Mouse (Mus musculus): ENCODE measurements at regions not wholly inside any gene's neighbourhood (a gene's known extent, or its start where the extent isn't known, plus 50 kb on each side); places are given as distances from the start of the nearest gene placed in this dataset.
"Not testable (repeated sequence)": the region's sequence is repeated elsewhere in the genome, so short reads cannot be mapped to it uniquely, and the experiment has no call there.

- in situ Hi-C loops (cut with MboI, MseI): loop anchor here (5.0 kb wide), 1 partner anchor 534 kb away; no protein-coding TSS in a partner anchor
These were observed 194.2 kb upstream of the Spin1 start for GRCm38 (mm10) chr13:50906431-50906830.

GRCm38 (mm10) chr13:50906910-50907309 is 193.8 kb upstream of the Spin1 start:
- in situ Hi-C loops (cut with MboI, MseI): loop anchor here (5.0 kb wide), 1 partner anchor 535 kb away; no protein-coding TSS in a partner anchor

- in situ Hi-C loops (cut with MboI, MseI): not testable (repeated sequence)
These were observed 187.9 kb upstream of the Spin1 start for GRCm38 (mm10) chr13:50912776-50913175.

- in situ Hi-C loops (cut with MboI, MseI): not testable (repeated sequence)
These were observed 166.7 kb upstream of the Spin1 start for GRCm38 (mm10) chr13:50934017-50934416.

- in situ Hi-C loops (cut with MboI, MseI): loop anchor here (5.0 to 10.0 kb wide), 2 partner anchors 240 to 672 kb away; no protein-coding TSS in a partner anchor
These were observed 158.1 kb upstream of the Spin1 start for GRCm38 (mm10) chr13:50942561-50942960.

- in situ Hi-C loops (cut with MboI, MseI): loop anchor here (5.0 to 10.0 kb wide), 2 partner anchors 468 to 665 kb away; no protein-coding TSS in a partner anchor
These were observed 151.0 kb upstream of the Spin1 start for GRCm38 (mm10) chr13:50949545-50950226.

- in situ Hi-C loops (cut with MboI, MseI): loop anchor here (5.0 kb wide), 1 partner anchor 463 kb away; no protein-coding TSS in a partner anchor
These were observed 146.0 kb upstream of the Spin1 start for GRCm38 (mm10) chr13:50954671-50955070.

GRCm38 (mm10) chr13:50958051-50958883 is 142.4 kb upstream of the Spin1 start:
- in situ Hi-C loops (cut with MboI, MseI): no loop called here

GRCm38 (mm10) chr13:50960909-50961308 is 139.8 kb upstream of the Spin1 start:
- in situ Hi-C loops (cut with MboI, MseI): loop anchor here (10.0 kb wide), 1 partner anchor 134 kb away; no protein-coding TSS in a partner anchor

GRCm38 (mm10) chr13:50964070-50964469 is 136.6 kb upstream of the Spin1 start:
- in situ Hi-C loops (cut with MboI, MseI): loop anchor here (10.0 kb wide), 1 partner anchor 131 kb away; no protein-coding TSS in a partner anchor

- in situ Hi-C loops (cut with MboI, MseI): loop anchor here (10.0 kb wide), 1 partner anchor 130 kb away; no protein-coding TSS in a partner anchor
These were observed 135.6 kb upstream of the Spin1 start for GRCm38 (mm10) chr13:50965041-50965440.

GRCm38 (mm10) chr13:50965678-50966077 is 135.0 kb upstream of the Spin1 start:
- in situ Hi-C loops (cut with MboI, MseI): loop anchor here (10.0 kb wide), 1 partner anchor 129 kb away; no protein-coding TSS in a partner anchor

- in situ Hi-C loops (cut with MboI, MseI): loop anchor here (10.0 kb wide), 1 partner anchor 128 kb away; no protein-coding TSS in a partner anchor
These were observed 133.9 kb upstream of the Spin1 start for GRCm38 (mm10) chr13:50966826-50967225.

- in situ Hi-C loops (cut with MboI, MseI): no loop called here
These were observed 127.3 kb upstream of the Spin1 start for GRCm38 (mm10) chr13:50973379-50973778.

GRCm38 (mm10) chr13:50975306-50975920 is 125.3 kb upstream of the Spin1 start:
- in situ Hi-C loops (cut with MboI, MseI): no loop called here

GRCm38 (mm10) chr13:50982005-50982404 is 118.7 kb upstream of the Spin1 start:
- in situ Hi-C loops (cut with MboI, MseI): no loop called here

- in situ Hi-C loops (cut with MboI, MseI): no loop called here
These were observed 117.7 kb upstream of the Spin1 start for GRCm38 (mm10) chr13:50982990-50983389.

- in situ Hi-C loops (cut with MboI, MseI): no loop called here
These were observed 108.8 kb upstream of the Spin1 start for GRCm38 (mm10) chr13:50991726-50992432.

- in situ Hi-C loops (cut with MboI, MseI): no loop called here
These were observed 100.9 kb upstream of the Spin1 start for GRCm38 (mm10) chr13:50999738-51000137.

GRCm38 (mm10) chr13:51004827-51005226 is 95.9 kb upstream of the Spin1 start:
- in situ Hi-C loops (cut with MboI, MseI): no loop called here

- in situ Hi-C loops (cut with MboI, MseI): no loop called here
These were observed 89.9 kb upstream of the Spin1 start for GRCm38 (mm10) chr13:51010736-51011135.

All from T-helper 1 cell (primary cell).